Mouse (Mus musculus) gastrocnemius, adult 8-10 months (tissue): Measurements from ENCODE around the gene Olfr389. TPM values are rescaled to one million over a fixed set of nuclear protein-coding genes. Genes with fewer than 3 reads are reported as not detected.

Experiments used
- DNase-seq, 2 experiments: peaks; one replicate each; pipeline ENCODE4 v3.0.0; 2022; ENCODE audit warnings: low spot score in 2 of 2
- total RNA-seq, 4 experiments: library from RNA; stranded (reverse); gene quantifications; 2 replicates each; pipeline ENCODE4 v1.2.4; 2022

Olfr389 gene
- total RNA-seq = not detected

DNA sequence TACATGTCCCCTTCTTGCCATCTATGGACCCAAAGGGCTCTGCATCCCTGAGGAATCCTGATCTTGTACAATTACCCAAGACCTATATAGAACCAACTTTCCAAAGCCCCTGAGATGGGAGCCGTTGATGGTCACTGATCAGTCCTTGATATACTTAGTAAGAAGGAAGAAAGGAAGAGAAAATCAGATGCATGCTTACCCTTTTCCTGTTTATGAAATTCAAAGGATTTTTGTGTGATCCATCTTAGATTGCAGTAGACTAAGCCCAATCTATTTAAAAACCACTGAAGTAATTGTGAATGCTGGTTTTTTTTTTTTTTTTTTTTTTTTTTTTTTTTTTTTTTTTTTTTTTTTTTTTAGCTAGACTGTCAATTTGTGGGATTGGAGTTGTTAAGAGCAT is at the start of gene Olfr389:
Gene Olfr389, minus strand, starts transcription at position 101 of the 400 bp plus-strand sequence.
- no peak for DNase-seq

- DNase-seq = no peak
Measured at GRCm38 (mm10) chr11:73816949-73817348, 36.4 kb upstream of the Olfr389 start, which contains the start of gene Olfr392. TSS of gene Olfr392 (minus strand) at chr11:73817049.

GRCm38 (mm10) chr11:73802952-73803351 is 22.4 kb upstream of the Olfr389 start, which contains the start of gene Olfr391-ps:
TSS of gene Olfr391-ps (minus strand) at chr11:73803052.
- DNase-seq = no peak

DNA sequence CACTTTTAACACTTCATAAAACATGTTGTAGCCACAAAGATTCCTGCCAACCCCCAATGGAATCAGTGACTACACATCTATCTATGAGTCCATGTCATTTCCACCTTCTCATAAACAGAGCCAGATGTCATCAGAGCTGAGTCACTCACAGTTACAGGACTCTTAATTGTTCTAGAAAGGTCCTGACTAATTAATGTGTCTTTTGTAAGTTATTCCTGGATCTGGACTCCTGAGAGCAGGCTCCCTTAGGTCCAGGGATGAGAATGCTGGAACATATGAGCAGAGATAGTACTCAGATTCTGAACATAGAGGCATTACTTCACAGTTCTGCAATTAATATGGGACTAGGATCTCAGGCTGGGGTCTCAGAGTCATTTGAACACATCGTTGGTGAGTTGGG is 2.2 kb upstream of the Olfr389 start, which contains the start of gene Olfr390:
Gene Olfr390, plus strand, starts transcription at position 301 of the 400 bp plus-strand sequence.
- DNase-seq = no peak

DNA sequence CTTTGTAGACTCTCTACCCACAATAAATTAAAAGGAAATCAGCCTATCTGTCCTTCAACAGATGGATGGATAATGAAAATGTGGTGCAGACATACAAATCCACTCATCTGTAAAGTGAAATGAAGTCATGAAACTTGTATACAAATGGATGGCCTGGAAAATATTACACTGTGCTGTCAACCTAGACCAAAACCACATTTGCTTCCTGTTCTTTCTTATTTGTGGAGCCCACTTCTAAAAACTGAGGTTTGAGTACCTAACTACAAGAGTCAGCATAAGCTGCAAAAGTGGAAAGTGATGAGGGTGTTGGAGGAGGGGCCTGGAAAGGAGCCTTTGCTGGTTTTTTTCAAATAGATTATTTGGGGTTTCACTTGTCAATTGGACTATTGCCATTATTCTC is 21.4 kb downstream of the Olfr389 start:
- no peak for DNase-seq

Other genes starting within 250 kb of the Olfr389 start
- gene Olfr385, start 187.7 kb downstream of the Olfr389 start, total RNA-seq = not detected
- gene Olfr384, start 182.1 kb downstream of the Olfr389 start, total RNA-seq = not detected
- not detected for gene Zfp735, start 91.9 kb downstream of the Olfr389 start, total RNA-seq
- gene Olfr390, start 2.3 kb upstream of the Olfr389 start, total RNA-seq = not detected
- gene Olfr391-ps, start 22.3 kb upstream of the Olfr389 start, total RNA-seq = not detected
- gene Olfr392, start 36.3 kb upstream of the Olfr389 start, total RNA-seq = not detected
- gene Olfr393, start 70.7 kb upstream of the Olfr389 start, total RNA-seq = not detected
- not detected for gene Olfr394, start 110.1 kb upstream of the Olfr389 start, total RNA-seq
- gene Olfr395, start 128.6 kb upstream of the Olfr389 start, total RNA-seq = not detected
- gene Olfr23, start 156.0 kb upstream of the Olfr389 start, total RNA-seq = not detected
- not detected for gene Olfr397, start 180.1 kb upstream of the Olfr389 start, total RNA-seq
- gene Olfr398, start 209.7 kb upstream of the Olfr389 start, total RNA-seq = not detected